Mouse (Mus musculus): ENCODE measurements around the gene Med20. TPM values are rescaled to one million over a fixed set of nuclear protein-coding genes. Genes with fewer than 3 reads are reported as not detected.

Gene Med20
- polyA plus RNA-seq (2015; fragmentation: Nextera tagmentation; extraction: Ambion mirVana), result 45.5 and 50.2 TPM in 2 replicates

GRCm38 (mm10) chr17:47610849-47611660 lies at the start of gene Med20, which contains the start of the genes Bysl and Gm20517:
Gene Med20 (plus strand): TSS chr17:47611582.
Gene Bysl (minus strand): TSS chr17:47611492.
Gene Gm20517 (plus strand): TSS chr17:47611589.
- no peaks in the 10 kb centered on the region for H3K9me3 ChIP-seq
- H3K36me3 ChIP-seq, result peaks cover 19% of the 10 kb centered on the region
- peak within 1 kb of the TSS; percentile 76 for H3K27ac ChIP-seq (replicated peaks)
- H3K4me3 ChIP-seq, result peak within 1 kb of the TSS; percentile 59
- H3K9ac ChIP-seq (replicated peaks), result peak within 1 kb of the TSS; percentile 61
- peaks cover 28% of the 10 kb centered on the region for H3K4me1 ChIP-seq
- ATAC-seq (replicated peaks), result peak; percentile 97
- no peaks in the 10 kb centered on the region for H3K27me3 ChIP-seq
- peak within 1 kb of the TSS; percentile 87 for H3K4me2 ChIP-seq (replicated peaks)
- WGBS, result under 1% methylated on average over 59 of the region's 59 CpGs

DNA sequence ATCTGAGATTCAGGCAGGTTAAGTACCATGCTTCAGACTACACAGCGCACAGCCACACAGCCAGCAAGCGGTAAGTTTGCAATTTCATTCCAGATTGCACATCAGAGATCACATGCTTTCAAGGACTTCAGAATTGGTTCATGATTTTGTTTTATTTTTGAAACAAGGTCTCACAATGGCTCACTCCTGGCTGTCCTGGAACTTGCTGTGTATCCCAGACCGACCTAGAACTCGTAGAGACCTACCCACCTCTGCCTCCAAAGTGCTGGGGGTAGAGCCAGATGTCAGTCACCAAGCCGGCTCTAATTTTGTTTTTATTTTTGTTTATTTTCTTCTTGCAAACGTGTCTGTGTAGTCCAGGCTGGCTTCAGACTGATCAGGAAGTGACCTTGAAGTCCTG lies 48.5 kb upstream of the Med20 start:
- H3K9me3 ChIP-seq, result no peaks in the 10 kb centered on the region
- H3K36me3 ChIP-seq, result no peaks in the 10 kb centered on the region
- ATAC-seq (replicated peaks), result no peak
- WGBS, result 83% methylated on average over 6 of the region's 6 CpGs
- no peak overlapping the region for H3K4me2 ChIP-seq (replicated peaks)
- H3K4me1 ChIP-seq, result peaks cover 4% of the 10 kb centered on the region
- H3K4me3 ChIP-seq, result no peak overlapping the region
- H3K27ac ChIP-seq (replicated peaks), result no peak overlapping the region
- no peak overlapping the region for H3K9ac ChIP-seq (replicated peaks)
- H3K27me3 ChIP-seq, result no peaks in the 10 kb centered on the region

GRCm38 (mm10) chr17:47564612-47565011 lies 46.8 kb upstream of the Med20 start:
- Histone ChIP-seq H3K4me2 (replicated peaks) (no peak overlapping the region), H3K36me3 (no peaks in the 10 kb centered on the region), H3K27me3 (no peaks in the 10 kb centered on the region), H3K4me1 (peaks cover 4% of the 10 kb centered on the region), H3K27ac (replicated peaks) (no peak overlapping the region), H3K9me3 (no peaks in the 10 kb centered on the region), H3K4me3 (no peak overlapping the region), H3K9ac (replicated peaks) (no peak overlapping the region)
- no peak for ATAC-seq (replicated peaks)
- 92% methylated on average over 5 of the region's 5 CpGs for WGBS

DNA sequence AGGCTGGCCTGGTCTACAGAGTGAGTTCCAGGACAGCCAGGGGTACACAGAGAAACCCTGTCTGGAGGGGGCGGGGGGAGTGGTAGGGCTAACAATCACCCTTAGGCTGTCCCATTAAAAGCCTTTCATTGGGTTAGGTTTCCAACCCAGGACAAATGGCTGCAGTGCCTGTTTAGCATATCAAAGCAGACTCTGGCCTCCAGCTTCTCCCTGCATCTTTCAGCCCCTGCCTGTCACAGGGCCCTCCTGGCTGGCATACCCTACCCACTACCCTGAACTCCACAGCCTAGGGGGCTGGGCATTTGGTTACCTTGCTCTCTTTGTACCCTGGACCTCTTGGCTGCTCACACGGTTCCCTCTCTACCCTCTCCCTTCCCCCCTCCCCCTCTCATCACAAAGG lies 45.2 kb upstream of the Med20 start:
- no peak; the same call in 1 of the 2 replicates for ATAC-seq (replicated peaks)
- H3K4me1 ChIP-seq, result peaks cover 4% of the 10 kb centered on the region
- no peak overlapping the region for H3K4me2 ChIP-seq (replicated peaks)
- H3K36me3 ChIP-seq, result no peaks in the 10 kb centered on the region
- WGBS, result 24% methylated on average over 2 of the region's 2 CpGs
- no peaks in the 10 kb centered on the region for H3K27me3 ChIP-seq
- H3K27ac ChIP-seq (replicated peaks), result no peak overlapping the region
- no peak overlapping the region for H3K4me3 ChIP-seq
- no peak overlapping the region for H3K9ac ChIP-seq (replicated peaks)
- no peaks in the 10 kb centered on the region for H3K9me3 ChIP-seq

- peaks cover 4% of the 10 kb centered on the region for H3K4me1 ChIP-seq
- no peaks in the 10 kb centered on the region for H3K36me3 ChIP-seq
- H3K4me2 ChIP-seq (replicated peaks), result no peak overlapping the region
- 75% methylated on average over 3 of the region's 3 CpGs for WGBS
- ATAC-seq (replicated peaks), result no peak
- no peaks in the 10 kb centered on the region for H3K9me3 ChIP-seq
- H3K27ac ChIP-seq (replicated peaks), result no peak overlapping the region
- H3K27me3 ChIP-seq, result no peaks in the 10 kb centered on the region
- no peak overlapping the region for H3K4me3 ChIP-seq
- H3K9ac ChIP-seq (replicated peaks), result no peak overlapping the region
Observed at GRCm38 (mm10) chr17:47567271-47567670, 44.1 kb upstream of the Med20 start.

GRCm38 (mm10) chr17:47568389-47568788 lies 43.0 kb upstream of the Med20 start:
- Histone ChIP-seq H3K36me3 (no peaks in the 10 kb centered on the region), H3K9ac (replicated peaks) (no peak overlapping the region), H3K27ac (replicated peaks) (no peak overlapping the region), H3K27me3 (no peaks in the 10 kb centered on the region), H3K4me1 (peaks cover 4% of the 10 kb centered on the region), H3K4me3 (no peak overlapping the region), H3K9me3 (no peaks in the 10 kb centered on the region), H3K4me2 (replicated peaks) (no peak overlapping the region)
- 95% methylated on average over 3 of the region's 3 CpGs for WGBS
- no peak for ATAC-seq (replicated peaks)

DNA sequence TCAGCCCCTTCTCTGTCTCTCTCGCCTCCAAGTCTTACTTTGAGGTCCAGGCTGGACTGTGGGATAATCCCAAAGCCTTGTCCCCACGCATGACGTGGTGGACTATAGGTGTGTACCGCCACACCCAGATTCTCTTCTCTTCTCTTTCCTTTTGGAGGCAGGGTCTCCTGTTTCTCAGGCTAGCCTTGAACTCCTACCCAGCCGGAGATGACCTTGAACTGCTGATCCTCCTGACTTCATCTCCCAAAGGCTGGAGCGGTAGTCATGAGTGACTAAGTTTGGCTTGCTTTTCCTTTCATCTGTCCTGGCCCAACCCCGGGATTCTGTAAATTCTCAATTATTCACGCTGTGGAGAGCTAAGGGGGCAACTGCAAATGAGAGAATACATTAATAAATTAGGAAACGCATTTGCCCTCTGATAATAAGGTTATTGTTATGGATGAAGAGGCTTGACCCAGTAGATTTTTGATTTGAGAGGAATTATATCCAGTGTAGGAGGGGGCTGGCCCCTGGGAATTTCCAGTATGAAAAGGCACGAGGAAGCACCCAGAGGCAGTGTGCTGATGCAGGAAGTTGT lies 42.3 kb upstream of the Med20 start:
- Histone ChIP-seq H3K4me3 (no peak overlapping the region), H3K9ac (replicated peaks) (no peak overlapping the region), H3K4me2 (replicated peaks) (no peak overlapping the region), H3K27ac (replicated peaks) (no peak overlapping the region), H3K9me3 (no peaks in the 10 kb centered on the region), H3K27me3 (no peaks in the 10 kb centered on the region), H3K4me1 (peaks cover 4% of the 10 kb centered on the region), H3K36me3 (no peaks in the 10 kb centered on the region)
- WGBS, result 63% methylated on average over 10 of the region's 10 CpGs
- ATAC-seq (replicated peaks), result no peak

DNA sequence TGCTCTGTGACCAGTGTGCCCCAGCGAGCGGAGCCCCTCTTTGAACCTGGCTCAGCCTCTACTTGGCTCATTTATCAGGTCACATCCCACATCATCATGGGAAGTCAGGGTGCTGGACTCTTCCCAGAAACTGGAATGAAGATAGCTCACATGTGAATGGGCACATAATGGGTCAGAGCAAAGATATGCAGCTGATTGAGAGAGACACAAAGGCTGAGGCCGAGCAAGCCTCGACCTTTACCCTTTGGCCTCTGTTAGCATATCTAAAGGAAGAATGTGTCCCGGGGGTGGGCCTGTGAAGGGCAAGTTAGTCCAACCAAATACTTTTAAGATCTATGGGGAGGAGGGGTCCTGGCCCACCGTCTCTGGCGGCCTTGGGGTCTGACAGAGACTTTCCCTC lies 39.8 kb upstream of the Med20 start:
- Histone ChIP-seq H3K4me2 (replicated peaks) (no peak overlapping the region), H3K36me3 (no peaks in the 10 kb centered on the region), H3K4me1 (no peaks in the 10 kb centered on the region), H3K9me3 (no peaks in the 10 kb centered on the region), H3K9ac (replicated peaks) (no peak overlapping the region), H3K27ac (replicated peaks) (no peak overlapping the region), H3K4me3 (no peak overlapping the region), H3K27me3 (no peaks in the 10 kb centered on the region)
- no peak for ATAC-seq (replicated peaks)
- 27% methylated on average over 7 of the region's 7 CpGs for WGBS

GRCm38 (mm10) chr17:47572436-47572835 lies 38.9 kb upstream of the Med20 start:
- no peak overlapping the region for H3K4me2 ChIP-seq (replicated peaks)
- H3K9ac ChIP-seq (replicated peaks), result no peak overlapping the region
- H3K4me3 ChIP-seq, result no peak overlapping the region
- H3K9me3 ChIP-seq, result no peaks in the 10 kb centered on the region
- H3K27me3 ChIP-seq, result no peaks in the 10 kb centered on the region
- H3K27ac ChIP-seq (replicated peaks), result no peak overlapping the region
- ATAC-seq (replicated peaks), result no peak
- no peaks in the 10 kb centered on the region for H3K36me3 ChIP-seq
- no peaks in the 10 kb centered on the region for H3K4me1 ChIP-seq

GRCm38 (mm10) chr17:47574028-47574427 lies 37.4 kb upstream of the Med20 start:
- H3K4me1 ChIP-seq, result no peaks in the 10 kb centered on the region
- H3K27me3 ChIP-seq, result no peaks in the 10 kb centered on the region
- no peak overlapping the region for H3K9ac ChIP-seq (replicated peaks)
- no peak overlapping the region for H3K4me3 ChIP-seq
- no peak for ATAC-seq (replicated peaks)
- H3K4me2 ChIP-seq (replicated peaks), result no peak overlapping the region
- no peak overlapping the region for H3K27ac ChIP-seq (replicated peaks)
- no peaks in the 10 kb centered on the region for H3K9me3 ChIP-seq
- H3K36me3 ChIP-seq, result no peaks in the 10 kb centered on the region
- 76% methylated on average over 8 of the region's 8 CpGs for WGBS

GRCm38 (mm10) chr17:47574830-47575229 lies 36.6 kb upstream of the Med20 start:
- H3K9ac ChIP-seq (replicated peaks), result no peak overlapping the region
- H3K36me3 ChIP-seq, result no peaks in the 10 kb centered on the region
- H3K27ac ChIP-seq (replicated peaks), result no peak overlapping the region
- H3K27me3 ChIP-seq, result no peaks in the 10 kb centered on the region
- no peak overlapping the region for H3K4me3 ChIP-seq
- 78% methylated on average over 11 of the region's 11 CpGs for WGBS
- H3K4me1 ChIP-seq, result no peaks in the 10 kb centered on the region
- no peaks in the 10 kb centered on the region for H3K9me3 ChIP-seq
- H3K4me2 ChIP-seq (replicated peaks), result no peak overlapping the region
- ATAC-seq (replicated peaks), result no peak

DNA sequence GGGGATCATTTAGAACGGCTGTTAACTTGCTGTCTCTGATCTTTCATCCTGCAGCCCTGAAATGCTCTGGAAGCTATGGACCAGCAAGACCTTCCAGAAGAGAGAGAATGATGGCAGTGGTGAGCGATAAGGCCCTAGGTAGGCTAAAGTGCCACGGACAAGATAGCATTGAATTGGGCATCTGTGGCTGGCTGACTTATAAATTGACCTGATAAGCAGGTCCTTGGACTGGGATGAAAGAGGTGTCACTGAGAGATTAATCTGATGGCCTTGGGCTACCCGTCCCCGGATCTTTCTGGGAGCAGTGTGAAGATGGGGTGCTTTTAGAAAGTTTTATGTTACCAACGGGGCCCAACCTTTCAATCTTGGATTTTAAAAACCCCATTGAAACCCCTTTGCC lies 32.7 kb upstream of the Med20 start:
- Histone ChIP-seq H3K4me3 (no peak overlapping the region), H3K9ac (replicated peaks) (no peak overlapping the region), H3K4me2 (replicated peaks) (no peak overlapping the region), H3K27ac (replicated peaks) (no peak overlapping the region), H3K27me3 (no peaks in the 10 kb centered on the region), H3K4me1 (no peaks in the 10 kb centered on the region), H3K9me3 (no peaks in the 10 kb centered on the region), H3K36me3 (no peaks in the 10 kb centered on the region)
- 91% methylated on average over 6 of the region's 6 CpGs for WGBS
- ATAC-seq (replicated peaks), result no peak
